Mouse (Mus musculus) forebrain, embryonic 11.5 days (tissue): Measurements from ENCODE around the gene Gcsh. TPM values are rescaled to one million over a fixed set of nuclear protein-coding genes. Genes with fewer than 3 reads are reported as not detected.
A peak's percentile ranks its signal among the peaks of the same experiment; 100 is the strongest.

ENCODE experiments used
- ATAC-seq: fragments of 200-750 bp; cut with Nextera tagmentation; replicated peaks from 2 replicates; pipeline ENCODE4 v1.8.0; 2017; ENCODE audit warnings: moderate TSS enrichment; ENCODE audit not compliant: low FRiP score
- DNase-seq: peaks from one replicate; pipeline ENCODE4 v3.0.0-alpha.2; 2017; ENCODE audit warnings: low spot score
- H3K27ac ChIP-seq: fragments of 300-500 bp; sonication (generic); 2 replicates; pipeline ENCODE4 v1.5.1; 2014; ENCODE audit warnings: low read depth, low read length
- H3K27me3 ChIP-seq: fragments of 300-500 bp; sonication (generic); 2 replicates; pipeline ENCODE4 v1.6.1; 2014; ENCODE audit warnings: mild to moderate bottlenecking, low read length, mixed read lengths; ENCODE audit not compliant: control insufficient read depth, insufficient read depth
- H3K36me3 ChIP-seq: fragments of 300-500 bp; sonication (generic); 2 replicates; pipeline ENCODE4 v1.6.1; 2014; ENCODE audit warnings: mild to moderate bottlenecking, low read length, moderate library complexity, mixed read lengths; ENCODE audit not compliant: control insufficient read depth, insufficient read depth
- H3K4me1 ChIP-seq: fragments of 300-500 bp; sonication (generic); replicated peaks from 2 replicates; pipeline ENCODE4 v1.6.1; 2014; ENCODE audit warnings: low read length, mixed read lengths; ENCODE audit not compliant: control insufficient read depth, insufficient read depth
- H3K4me2 ChIP-seq: fragments of 300-500 bp; sonication (generic); 2 replicates; pipeline ENCODE4 v1.6.1; 2014; ENCODE audit warnings: low read depth, mild to moderate bottlenecking, low read length, moderate library complexity, mixed read lengths; ENCODE audit not compliant: severe bottlenecking
- H3K4me3 ChIP-seq: fragments of 300-500 bp; sonication (generic); 2 replicates; pipeline ENCODE4 v1.5.1; 2014; ENCODE audit warnings: low read depth, low read length
- H3K9ac ChIP-seq: fragments of 300-500 bp; sonication (generic); 2 replicates; pipeline ENCODE4 v1.6.1; 2014; ENCODE audit warnings: low read length
- H3K9me3 ChIP-seq: fragments of 300-500 bp; sonication (generic); 2 replicates; pipeline ENCODE4 v1.6.1; 2016; ENCODE audit warnings: low read length, mixed read lengths; ENCODE audit not compliant: control insufficient read depth
- WGBS: fragments of 180-500 bp; shearing (Covaris S2); extraction: QIAGEN DNeasy Blood & Tissue Kit; methylation state at CpG from one replicate; pipeline ENCODE4 v1.1.7; 2014; 5-methylcytosine and 5-hydroxymethylcytosine counted together
- polyA plus RNA-seq: library from polyadenylated mRNA; unstranded; fragments of >200 nt; fragmentation: Nextera tagmentation; extraction: Ambion mirVana; gene quantifications from 2 replicates; pipeline ENCODE4 v1.2.1, GENCODE M21; 2014

Gcsh gene
- polyA plus RNA-seq, 1 experiment from 2014 or later = 159 TPM

DNA sequence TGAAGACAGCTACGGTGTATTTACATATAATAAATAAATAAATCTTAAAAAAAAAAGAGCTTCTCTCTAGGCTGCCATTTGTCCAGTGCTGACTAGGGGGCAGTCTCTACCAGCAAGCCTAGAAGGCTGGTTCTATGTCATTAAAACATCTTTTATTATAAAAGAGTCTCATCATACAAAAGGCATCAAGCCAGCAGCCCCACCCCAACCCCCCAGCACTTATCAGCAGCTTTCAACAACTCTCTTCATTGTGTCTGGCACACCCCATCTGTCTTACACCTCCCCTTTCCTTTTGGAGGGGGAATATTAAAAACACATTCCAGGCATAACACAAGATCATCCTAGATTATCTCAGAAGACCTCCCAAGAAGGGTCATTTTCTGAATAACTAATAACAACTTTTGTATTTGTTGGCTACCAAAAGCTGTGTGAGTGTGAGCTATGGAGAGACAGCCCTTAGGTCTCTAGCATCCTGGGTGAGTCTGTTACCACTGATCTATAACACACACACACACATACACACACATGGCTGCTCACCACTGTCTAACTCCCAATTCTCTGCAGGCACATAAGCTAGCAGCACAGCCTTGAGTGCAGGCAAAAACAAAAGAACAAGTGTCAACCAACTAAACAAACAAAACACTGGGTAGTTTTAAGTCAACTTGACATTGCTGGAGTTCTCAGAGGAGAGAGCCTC lies 29.1 kb upstream of the Gcsh start:
- no peak overlapping the region for H3K4me3 ChIP-seq
- no peak overlapping the region for H3K27ac ChIP-seq
- no peaks in the 10 kb centered on the region for H3K36me3 ChIP-seq
- no peaks in the 10 kb centered on the region for H3K9me3 ChIP-seq
- no peak overlapping the region for H3K4me2 ChIP-seq
- ATAC-seq = no peak
- H3K9ac ChIP-seq = no peak overlapping the region
- 70% methylated on average over 1 of the region's 1 CpGs for WGBS
- no peak for DNase-seq
- no peaks in the 10 kb centered on the region for H3K27me3 ChIP-seq
- no peaks in the 10 kb centered on the region for H3K4me1 ChIP-seq

DNA sequence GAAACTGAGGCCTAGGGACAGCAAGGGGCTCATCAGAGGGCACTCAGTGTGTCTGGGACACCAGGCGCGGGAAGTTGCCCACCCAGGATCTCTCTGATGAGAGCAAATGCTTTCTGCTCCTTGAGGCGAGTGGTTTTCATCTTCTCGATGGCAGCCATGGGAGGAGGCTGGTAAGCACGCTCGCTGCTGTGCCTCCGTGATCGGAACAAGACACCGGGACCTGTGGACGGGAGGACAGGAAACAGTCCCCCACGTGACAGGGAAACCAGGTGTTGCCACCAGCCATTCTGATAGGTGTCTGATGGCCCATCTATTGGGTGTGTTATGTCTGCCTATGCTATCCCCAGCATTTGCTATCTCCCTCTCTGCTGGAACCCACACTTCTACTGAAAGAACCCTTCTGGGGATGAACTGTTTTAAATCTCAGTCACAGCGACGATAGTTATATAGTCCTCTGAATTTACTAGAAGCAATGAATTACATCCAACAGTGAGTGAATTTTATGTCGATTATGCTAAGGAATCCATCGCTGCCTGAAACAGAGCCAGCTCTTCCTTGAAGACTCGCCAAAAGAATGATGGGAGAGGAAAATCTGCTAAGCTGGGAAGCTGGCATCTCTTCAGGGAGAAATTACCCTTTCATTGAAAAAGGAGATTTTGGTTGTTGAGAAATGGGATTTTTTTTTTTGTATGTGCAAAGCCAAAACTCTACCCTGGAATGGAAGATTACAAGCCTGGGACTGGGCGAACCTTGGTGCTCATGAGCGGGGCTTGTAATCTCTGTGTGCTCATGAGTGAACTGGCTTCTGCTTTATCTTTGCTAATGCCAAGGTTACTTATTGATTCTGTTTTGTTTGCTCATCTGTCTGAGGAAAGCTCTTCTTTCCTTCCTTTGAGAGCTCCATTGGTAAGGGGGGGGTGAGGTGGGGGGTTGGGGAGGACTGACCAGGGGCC lies 26.3 kb upstream of the Gcsh start:
- DNase-seq (no peak), ATAC-seq (no peak)
- Histone ChIP-seq H3K4me3 (no peak overlapping the region), H3K27me3 (no peaks in the 10 kb centered on the region), H3K9ac (no peak overlapping the region), H3K27ac (no peak overlapping the region), H3K4me2 (no peak overlapping the region), H3K9me3 (no peaks in the 10 kb centered on the region), H3K4me1 (no peaks in the 10 kb centered on the region), H3K36me3 (no peaks in the 10 kb centered on the region)
- WGBS = 90% methylated on average over 18 of the region's 18 CpGs

DNA sequence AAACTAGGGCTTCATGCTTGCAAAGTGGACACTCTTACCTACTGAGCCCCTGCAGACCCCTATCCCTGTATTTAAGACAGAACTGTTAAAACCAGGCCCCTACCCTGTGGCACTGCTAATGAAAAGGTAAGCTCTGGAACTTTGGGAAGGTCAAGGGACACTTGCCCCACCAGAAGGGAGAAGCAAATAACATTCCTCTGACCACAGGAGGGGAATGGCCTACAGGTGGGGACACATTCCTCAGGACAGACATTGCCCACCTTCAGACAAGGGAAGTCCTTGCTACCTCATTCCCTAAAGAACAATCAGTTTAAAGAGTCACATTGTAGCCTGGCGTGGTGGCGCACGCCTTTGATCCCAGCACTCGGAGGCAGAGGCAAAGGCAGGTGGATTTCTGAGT lies 24.6 kb upstream of the Gcsh start:
- Histone ChIP-seq H3K9ac (no peak overlapping the region), H3K4me1 (no peaks in the 10 kb centered on the region), H3K27ac (no peak overlapping the region), H3K27me3 (no peaks in the 10 kb centered on the region), H3K4me2 (no peak overlapping the region), H3K36me3 (no peaks in the 10 kb centered on the region), H3K9me3 (no peaks in the 10 kb centered on the region), H3K4me3 (no peak overlapping the region)
- no peak for ATAC-seq
- 93% methylated on average over 4 of the region's 4 CpGs for WGBS
- DNase-seq = no peak

DNA sequence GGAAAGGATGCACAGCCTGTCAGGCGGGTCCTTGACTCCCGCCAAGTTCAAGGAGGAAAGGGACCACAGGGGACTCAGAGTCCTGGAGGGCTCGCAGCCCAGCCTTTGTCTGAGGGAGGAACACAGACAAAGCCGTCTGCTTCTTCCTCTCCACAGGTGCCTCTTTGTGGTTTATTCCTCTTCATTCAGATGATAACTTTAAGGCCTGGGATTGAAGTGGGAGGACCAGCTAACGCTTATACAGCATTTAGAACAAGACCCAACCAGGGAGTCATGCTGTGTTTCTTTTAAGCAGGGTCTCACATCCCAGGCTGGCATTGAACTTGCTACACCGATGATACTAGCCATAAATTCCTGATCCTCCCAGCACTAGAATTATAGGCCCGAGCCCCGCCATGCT lies 23.7 kb upstream of the Gcsh start:
- 24% methylated on average over 8 of the region's 8 CpGs for WGBS
- H3K9me3 ChIP-seq = no peaks in the 10 kb centered on the region
- DNase-seq = no peak
- no peak overlapping the region for H3K4me3 ChIP-seq
- no peaks in the 10 kb centered on the region for H3K27me3 ChIP-seq
- H3K4me1 ChIP-seq = no peaks in the 10 kb centered on the region
- no peak overlapping the region for H3K9ac ChIP-seq
- H3K4me2 ChIP-seq = no peak overlapping the region
- H3K27ac ChIP-seq = no peak overlapping the region
- H3K36me3 ChIP-seq = no peaks in the 10 kb centered on the region
- ATAC-seq = no peak

DNA sequence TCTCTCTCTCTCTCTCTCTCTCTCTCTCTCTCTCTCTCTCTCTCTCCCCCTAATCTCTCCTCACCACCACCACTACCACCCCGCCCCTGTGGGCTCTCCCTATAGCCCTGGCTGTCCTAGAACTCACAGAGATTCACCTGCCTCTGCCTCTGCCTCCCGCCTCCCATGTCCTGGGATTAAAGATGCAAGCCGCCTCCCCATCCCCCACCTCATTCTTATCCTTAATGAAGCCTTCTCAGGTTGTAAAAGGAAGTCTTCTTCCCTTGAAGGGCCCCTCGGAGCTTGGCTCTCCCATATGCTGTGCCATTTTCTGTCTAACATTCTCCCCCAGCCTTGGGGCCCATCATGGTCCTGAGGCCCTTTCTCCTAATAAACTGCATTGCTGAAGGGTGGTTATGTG lies 22.3 kb upstream of the Gcsh start:
- DNase-seq = no peak
- no peak overlapping the region for H3K4me3 ChIP-seq

DNA sequence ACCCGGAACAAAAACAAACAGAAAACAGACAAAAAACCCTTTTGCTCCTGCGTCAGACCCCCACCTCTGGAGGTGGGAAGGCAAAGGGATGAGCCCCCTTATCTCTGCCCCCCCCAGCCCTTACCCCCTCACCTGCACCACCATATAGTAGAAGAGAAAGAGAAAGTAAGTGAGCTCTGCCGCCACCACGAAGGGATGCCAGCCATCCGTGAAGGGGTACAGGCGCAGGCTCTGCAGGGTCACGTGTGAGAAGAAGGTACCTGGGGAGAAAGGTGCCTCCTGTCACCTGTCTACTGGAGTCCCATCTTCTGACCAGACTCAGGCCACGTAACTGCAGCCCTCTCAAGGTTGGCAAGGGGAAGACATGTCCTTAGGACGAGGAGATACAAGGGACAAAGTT lies 18.0 kb upstream of the Gcsh start:
- H3K4me3 ChIP-seq = no peak overlapping the region
- no peak overlapping the region for H3K27ac ChIP-seq
- DNase-seq = no peak
- H3K4me2 ChIP-seq = no peak overlapping the region
- H3K9me3 ChIP-seq = no peaks in the 10 kb centered on the region
- no peaks in the 10 kb centered on the region for H3K27me3 ChIP-seq
- 85% methylated on average over 9 of the region's 9 CpGs for WGBS
- no peak for ATAC-seq
- no peaks in the 10 kb centered on the region for H3K4me1 ChIP-seq
- H3K9ac ChIP-seq = no peak overlapping the region
- H3K36me3 ChIP-seq = no peaks in the 10 kb centered on the region

More for the DNA sequence above, 22.3 kb upstream of the Gcsh start:
- Histone ChIP-seq H3K4me2 (no peak overlapping the region), H3K36me3 (no peaks in the 10 kb centered on the region), H3K27ac (no peak overlapping the region), H3K9ac (no peak overlapping the region), H3K4me1 (no peaks in the 10 kb centered on the region), H3K9me3 (no peaks in the 10 kb centered on the region), H3K27me3 (no peaks in the 10 kb centered on the region)
- ATAC-seq = no peak
- WGBS = 66% methylated on average over 4 of the region's 4 CpGs

DNA sequence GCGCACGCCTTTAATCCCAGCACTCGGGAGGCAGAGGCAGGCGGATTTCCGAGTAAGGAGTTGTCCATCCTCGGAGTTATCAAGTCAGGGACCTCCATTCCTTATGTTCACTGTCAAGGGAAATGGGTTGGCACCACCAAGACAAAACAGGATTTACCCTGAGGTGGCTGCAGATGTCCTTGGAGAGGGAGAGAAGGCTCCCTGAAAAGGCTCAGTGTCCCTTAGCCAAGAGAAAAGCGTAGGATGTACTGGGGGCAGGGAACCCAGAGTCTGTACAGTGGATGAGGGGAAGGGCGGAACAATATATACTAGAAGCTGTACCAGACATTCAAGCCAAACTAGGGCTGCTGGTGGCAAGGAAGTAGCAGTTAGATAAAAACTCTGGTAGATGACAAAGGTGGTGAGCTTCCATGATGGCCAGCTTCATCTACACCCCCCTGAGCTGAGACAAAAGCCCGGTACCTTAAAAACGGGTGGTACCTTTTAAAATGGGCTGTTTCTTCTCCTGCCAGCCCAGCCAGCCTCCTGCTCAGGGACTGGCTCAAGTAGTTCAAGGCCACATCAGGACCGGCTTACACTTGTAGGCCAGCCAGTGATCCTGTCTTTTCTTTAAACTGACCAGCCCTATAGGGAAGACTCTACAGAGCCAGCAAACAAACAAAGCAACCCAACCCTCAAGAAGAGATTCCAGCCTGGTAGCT lies 829 bp upstream of the Gcsh start:
- ATAC-seq (no peak), DNase-seq (no peak)
- Histone ChIP-seq H3K4me2 (peak overlapping the region; percentile 87), H3K27me3 (no peaks in the 10 kb centered on the region), H3K4me3 (peak overlapping the region; percentile 66), H3K36me3 (no peaks in the 10 kb centered on the region), H3K9me3 (no peaks in the 10 kb centered on the region), H3K27ac (no peak overlapping the region), H3K9ac (peak overlapping the region; percentile 42; the same call in 1 of the 2 replicates), H3K4me1 (peaks cover 6% of the 10 kb centered on the region; the same call in 1 of the 2 replicates)
- 62% methylated on average over 11 of the region's 11 CpGs for WGBS

DNA sequence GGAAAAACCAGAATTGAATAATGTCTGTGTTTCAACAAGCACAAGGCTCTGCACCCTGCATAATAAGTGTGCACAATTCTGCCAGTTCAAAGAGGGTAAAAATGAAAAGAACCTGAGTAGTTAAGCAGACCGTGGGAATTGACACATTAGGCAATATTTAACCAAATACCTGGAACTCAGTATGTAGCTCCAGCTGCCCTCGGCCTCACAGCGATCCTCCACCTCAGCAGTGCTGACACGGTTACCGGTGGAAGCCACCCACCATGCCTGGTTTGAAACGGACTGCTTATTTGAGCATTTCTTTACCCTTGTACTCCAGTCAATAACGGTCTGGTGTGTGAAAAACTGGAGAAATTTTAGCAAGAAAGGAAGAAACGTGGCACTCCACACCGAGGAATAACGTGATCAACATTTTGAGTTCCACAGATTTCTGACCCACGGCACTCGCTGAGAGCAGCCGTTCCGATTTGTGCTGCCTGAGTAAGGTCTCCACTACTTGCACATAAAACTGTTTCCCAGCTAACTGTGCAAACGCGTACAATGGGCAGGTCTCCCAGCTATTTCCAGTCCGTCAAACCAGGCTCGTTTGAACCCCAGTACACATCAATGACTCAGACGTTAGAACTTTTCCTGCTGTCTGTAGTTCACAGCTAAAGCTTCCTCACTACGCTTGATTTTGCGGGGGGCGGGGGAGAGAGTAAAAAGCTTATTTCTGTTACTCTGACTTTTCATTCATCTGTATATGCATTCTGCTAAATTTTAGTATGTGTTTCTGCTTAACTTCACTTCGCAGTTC lies 963 bp downstream of the Gcsh start:
- Histone ChIP-seq H3K4me2 (peak overlapping the region; percentile 87), H3K9me3 (no peaks in the 10 kb centered on the region), H3K27me3 (no peaks in the 10 kb centered on the region), H3K9ac (peak overlapping the region; percentile 75), H3K36me3 (no peaks in the 10 kb centered on the region), H3K4me1 (peaks cover 6% of the 10 kb centered on the region; the same call in 1 of the 2 replicates), H3K4me3 (peak overlapping the region; percentile 66), H3K27ac (no peak overlapping the region)
- ATAC-seq (no peak), DNase-seq (no peak)
- 11% methylated on average over 23 of the region's 23 CpGs for WGBS
